Mouse (Mus musculus) retina, embryonic 14.5 days (tissue): ENCODE results near the gene Rem2.
A peak's percentile ranks its signal among the peaks of the same experiment; 100 is the strongest.

Experiments used
- DNase-seq: peaks from one replicate; pipeline ENCODE4 v3.0.0-alpha.2; 2015; ENCODE audit warnings: low spot score

Gene Rem2

DNA sequence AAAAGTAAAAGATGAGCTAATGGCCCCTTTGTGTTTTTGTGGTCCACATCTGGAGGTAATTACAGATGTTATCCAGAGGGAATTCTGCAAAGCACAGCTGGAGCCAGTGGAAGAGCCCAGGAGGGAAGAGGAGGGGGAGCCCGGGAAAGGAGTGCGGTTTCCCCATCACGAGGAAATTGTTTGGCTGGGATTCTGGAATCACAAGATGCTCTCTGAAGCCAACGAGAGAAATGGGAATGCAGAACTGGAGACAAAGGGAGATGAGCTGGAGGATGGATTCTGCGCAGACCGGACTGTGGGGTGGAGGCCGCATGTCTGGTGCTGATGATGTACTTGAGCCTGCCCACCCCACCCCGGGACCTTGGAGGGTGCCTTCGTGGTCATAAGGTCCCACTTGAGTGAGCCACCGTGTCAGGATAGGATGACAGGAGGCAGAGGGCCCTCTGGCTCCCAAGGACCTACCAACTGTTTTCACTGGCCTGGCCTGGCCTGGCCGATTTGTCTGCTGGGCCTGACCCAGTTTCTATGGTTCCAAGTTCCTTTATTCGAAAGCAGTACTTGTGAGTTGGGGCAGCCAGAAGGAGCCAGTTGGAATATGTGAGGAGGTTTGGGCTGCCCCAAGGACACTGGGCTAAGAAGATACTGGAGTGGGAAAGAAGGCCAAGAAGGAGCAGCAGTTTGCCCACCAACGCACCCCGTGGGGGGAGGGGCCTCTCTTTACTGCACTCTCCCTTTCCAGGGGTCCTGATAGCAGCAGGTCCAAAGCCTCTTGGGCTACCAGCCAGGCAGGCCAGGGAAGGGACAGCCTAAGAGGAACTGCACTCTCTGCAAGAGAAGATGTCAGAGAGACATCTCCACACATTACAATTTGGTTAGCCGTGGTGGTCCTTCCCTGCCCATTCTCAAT lies 31.9 kb upstream of the Rem2 start:
- no peak for DNase-seq

DNA sequence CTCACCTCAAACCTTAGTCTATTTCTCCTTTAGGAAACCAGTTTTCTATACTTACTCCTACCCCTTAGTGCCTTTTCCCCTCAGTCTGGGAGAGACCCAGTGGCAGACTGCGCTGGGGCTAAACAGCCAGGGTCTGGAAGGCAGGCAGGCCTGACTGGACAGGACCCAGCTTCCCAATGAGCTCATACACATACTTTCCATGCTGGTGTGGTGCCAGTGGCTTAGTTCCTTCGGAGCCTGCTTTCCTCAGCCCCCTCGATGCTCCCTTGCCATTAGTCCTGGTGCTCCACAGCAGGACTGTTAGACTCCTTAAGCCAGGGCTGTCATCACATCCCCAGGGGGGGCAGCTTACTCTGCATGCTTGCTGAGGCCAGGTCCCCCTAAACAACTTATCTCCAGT lies 30.4 kb upstream of the Rem2 start:
- DNase-seq: no peak

DNA sequence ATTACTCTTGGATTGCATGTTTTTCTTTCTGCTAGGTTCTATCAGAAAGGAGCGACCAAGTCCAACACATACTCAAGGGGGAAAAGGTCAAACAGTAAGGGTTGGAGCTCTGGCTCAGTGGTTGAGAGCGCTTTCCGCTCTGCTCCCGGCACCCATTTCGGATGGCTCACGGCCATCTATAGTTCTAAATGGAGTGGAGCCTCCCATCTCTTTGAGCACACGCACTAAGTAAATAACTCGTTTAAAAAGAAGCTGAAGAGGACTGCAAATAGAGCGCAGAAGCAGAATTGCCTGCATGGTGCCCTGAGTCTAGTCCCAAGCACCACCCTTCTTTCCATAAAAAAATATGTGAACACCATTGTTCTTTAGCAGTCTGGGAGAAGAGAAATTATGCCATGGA lies 22.3 kb upstream of the Rem2 start:
- DNase-seq: no peak

DNA sequence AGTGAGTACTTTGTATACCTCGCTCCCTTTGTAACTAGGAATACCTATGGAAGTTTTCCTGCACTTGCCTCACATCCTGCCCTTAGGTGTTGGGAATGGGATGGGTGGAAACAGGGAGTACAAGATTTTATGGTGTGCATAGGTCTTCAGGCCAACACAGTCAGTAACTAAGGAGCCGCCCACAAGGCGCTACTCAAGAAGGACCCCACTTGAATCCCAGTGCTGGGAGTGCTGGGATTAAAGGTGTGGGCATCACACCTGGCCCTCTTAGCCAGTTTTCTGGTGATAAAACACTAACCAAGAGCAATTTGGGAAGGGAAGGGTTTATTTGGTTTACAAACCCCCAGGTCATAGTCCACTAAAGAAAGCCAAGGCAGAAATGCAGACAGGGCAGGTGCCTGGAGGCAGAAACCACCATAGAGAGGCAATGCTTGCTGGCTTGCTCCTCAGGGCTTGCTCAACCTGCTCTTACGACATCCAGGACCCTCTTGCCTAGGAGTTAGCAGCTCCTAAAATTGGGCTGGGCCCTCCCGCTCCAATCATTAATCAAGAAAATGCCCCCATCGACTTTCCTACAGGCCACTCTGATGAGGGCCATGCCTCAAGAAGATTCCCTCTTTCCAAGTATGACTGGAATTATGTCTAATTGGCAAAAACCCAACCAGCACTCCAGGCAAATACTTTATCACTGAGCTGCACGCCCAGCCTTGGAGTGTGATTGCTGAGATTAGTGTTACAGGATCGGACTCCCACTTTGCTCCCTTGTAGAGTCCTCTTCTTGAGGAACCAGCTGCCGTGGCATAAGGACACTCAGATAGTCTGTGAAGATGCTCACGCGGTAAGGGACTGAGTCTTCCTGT lies 21.0 kb upstream of the Rem2 start:
- DNase-seq: no peak

DNA sequence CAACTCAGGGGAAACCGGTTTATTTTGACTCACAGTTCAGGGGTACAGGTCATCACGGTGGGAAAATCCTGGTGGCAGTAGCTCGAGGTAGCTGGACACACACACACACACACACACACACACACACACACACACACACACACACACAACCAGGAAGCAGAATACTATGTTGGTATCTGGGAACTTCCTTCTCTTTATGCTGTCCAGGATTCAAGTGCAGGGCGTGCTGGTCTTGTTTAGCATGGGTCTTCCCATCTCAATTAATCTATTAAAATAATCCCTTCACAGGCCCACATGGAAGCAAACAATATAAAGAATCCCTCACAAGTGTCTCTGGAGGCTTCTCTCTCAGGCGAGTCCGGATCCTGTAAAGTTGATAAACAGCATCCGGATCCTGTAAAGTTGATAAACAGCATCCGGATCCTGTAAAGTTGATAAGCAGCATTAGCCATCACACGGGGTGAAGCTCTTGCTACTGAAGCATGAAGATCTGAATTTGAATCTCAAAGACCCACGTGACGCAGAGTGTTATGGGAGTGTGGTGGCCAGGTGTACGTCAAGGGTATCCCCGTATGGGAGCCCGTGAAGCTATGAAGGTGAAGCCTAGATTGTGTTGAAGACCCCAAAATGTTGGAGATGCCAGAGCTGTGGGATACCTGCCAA lies 17.9 kb upstream of the Rem2 start:
- no peak for DNase-seq

DNA sequence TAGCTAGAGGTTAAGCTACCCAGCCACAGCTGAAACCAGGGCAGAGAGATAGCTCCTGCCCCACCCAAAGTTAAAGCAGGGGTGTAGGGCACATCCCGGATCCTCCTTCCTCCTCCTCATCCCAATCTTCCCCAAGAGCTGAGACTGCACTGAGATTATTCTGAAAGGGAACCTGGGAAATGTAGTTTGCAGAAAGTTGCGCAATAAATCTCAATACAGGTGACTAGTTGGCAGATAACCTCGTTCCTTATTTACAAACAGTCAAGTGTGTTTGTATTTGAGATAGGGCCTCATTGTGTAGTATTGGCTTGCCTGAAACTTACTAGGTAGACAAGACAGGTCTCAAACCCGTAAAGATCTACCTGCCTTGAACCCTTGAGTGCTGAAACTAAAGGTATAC lies 13.8 kb upstream of the Rem2 start:
- no peak for DNase-seq

DNA sequence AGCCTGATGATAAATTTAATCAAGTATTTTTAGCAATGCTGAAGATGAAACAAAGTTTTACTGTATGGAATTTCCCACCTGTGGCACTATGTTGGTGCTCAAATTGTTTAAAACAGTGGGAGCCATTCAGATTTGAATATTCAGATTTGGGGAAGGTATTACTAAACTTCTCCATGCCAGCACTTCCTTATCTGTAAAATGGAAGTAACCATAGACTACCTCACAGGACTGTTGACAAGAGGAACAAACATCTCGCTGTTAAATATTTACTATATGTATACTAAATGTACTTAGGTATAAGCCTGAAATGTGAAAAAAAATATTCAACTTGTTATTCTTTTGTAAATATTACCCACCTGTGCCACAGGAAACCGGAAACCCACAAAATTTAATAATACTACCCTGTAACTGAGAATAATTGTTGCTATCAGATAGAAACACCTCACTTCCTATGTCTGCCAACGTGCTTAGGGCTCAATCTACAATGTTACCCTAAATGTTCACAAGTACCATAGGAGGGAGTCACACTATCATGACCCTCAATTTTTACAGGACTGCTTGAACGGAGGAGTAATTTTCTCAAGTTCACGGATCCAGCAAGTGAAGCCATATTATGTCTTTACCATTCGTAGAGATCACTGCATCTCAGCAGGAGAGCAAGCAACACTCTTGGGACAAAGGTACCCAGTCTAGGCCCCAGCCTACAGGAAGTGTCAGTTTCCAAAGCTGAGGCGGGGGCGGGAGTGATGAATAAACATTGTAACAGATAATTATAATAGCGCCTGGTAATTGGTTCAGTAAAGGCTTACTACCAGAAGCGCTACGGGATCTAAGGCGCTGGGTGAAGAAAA lies 12.6 kb upstream of the Rem2 start:
- no peak for DNase-seq

DNA sequence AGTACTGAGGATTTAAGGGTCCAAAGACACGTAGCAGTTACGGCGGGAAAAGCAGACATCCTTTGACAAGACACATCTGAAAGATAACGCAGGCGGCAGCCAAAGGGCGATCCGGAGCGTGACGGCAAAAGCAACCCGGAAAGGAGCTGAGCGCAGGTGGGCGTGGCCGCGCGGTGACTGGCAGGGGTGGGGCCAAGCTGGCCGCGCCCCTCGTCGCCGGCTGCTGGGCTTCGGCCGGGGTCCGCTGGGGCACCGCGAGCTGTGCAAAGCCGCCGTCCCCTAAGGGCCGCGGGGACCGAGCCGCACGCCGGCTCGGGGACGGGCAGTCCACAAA lies 12.0 kb upstream of the Rem2 start, which contains the start of gene Lrp10:
Gene Lrp10, plus strand, starts transcription at position 179 of the 334 bp plus-strand sequence.
- DNase-seq: peak; percentile 92

DNA sequence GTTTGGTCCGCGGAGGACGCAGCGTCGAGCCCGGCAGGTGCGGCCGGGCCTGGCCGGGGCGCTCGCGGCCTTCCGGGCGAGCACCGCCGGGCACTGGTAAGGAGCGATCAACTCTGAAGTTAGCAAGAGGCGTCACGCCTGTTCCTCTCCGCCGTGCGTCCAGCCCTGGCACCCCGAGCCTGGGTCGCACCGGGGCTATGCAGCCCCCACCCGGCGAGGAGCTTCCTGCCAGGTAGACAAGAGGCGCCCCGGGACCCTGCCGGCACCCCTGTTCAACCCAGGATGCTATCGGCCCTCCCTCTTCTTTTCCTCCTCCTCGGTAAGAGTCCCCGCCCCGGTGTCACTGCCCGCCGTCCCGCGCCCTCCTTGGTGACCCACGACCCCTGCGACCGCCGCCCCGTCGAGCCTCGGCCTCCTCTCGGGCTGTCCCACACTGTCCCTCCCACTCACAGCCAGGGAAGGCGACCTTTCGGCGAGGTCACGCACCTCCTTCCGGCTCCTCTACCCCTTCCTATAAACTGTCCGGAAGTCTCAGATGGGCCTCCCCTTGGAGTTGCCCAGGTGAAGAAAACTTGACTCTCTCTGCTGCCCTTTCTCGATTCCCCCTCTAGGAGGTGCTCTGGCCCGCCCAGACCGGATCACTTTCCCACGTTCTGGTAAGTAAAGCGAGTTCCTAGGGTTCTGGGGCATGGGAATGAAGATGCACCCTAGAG lies 11.5 kb upstream of the Rem2 start:
- peak; percentile 82 for DNase-seq

DNA sequence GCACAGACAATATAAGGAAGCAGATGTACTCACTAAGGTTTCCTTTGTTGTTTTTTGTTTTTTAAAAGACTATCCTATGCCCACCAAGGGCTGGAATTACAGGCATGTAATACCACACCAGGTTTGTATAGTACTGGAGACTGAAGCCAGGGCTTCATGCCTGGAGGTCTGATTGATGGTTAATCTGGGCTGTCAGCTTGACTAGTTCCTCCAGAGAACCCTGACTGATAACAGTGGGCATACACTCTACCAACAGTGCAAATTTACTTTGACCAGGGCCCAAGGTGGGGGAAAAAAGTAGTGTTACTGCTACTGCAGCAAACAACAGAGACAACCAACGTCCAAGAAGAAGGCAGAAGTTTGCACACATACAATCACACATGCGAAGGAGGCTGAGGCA lies 4.4 kb upstream of the Rem2 start:
- DNase-seq: no peak

DNA sequence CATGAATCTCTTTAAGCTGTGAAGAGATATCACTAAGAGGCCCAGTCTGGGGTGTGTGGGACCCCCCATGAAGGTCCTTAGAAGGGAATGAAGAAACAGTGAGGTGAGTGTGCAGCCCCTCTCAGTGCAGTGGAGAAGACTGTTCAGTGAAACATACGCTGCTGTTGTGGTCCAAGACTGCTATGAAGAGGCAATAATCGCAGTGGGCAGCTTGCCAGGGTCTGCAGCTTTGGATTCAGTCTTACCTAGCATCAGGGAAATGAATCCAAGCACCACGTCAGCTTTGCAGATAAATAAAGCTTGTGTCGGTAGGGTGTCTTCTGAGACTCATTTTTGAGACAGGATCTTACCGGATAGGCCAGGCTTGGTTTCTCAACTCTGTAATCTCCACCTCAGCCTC lies 3.2 kb upstream of the Rem2 start:
- no peak for DNase-seq

DNA sequence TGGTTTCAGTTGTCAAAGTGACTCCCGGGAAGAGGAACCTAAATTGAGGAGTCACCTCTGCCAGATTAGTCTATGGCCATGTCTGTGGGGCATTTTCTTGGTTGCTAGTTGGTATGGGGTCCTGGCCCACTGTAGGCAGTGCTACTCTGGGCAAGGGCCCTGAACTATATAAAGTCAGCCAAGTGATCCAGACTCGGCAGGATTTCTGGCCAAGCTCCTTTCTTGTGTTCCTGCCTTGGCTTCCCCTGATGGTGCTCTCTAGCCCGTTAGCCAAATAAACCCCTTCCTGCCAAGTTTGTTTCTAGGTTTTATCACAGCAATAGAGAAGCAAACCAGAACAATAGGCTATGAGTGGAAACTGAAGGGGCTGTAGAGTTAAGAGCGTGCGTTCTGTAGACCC lies 1.2 kb upstream of the Rem2 start:
- DNase-seq: no peak

DNA sequence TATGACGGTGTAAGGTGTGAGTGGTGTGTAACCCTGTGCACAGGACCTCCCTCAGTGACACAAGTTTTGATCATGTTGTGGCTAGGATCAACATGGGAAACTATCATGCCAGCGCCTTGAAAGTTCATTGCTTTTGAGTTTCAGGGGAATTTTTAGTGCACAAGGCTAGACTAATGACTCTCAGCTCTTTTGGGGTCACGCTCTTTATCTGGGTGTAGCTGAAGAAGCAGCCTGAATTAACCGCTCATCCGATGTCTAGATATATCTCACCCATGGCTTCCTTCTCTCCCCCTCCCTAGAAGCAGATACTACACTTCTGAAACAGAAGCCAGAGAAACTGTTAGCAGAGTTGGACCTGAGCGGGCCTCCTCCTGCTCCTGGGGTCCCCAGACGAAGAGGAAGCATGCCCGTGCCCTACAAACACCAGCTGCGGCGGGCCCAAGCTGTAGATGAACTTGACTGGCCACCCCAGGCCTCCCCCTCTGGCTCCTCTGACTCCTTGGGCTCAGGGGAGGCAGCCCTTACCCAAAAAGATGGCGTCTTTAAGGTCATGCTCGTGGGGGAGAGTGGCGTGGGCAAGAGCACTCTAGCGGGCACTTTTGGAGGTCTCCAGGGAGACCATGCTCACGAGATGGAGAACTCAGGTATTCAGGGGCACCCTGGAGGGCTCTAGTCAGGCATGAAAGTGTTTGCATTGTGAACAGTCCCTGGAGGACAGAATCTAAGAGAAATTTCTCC lies 1.4 kb downstream of the Rem2 start:
- DNase-seq: no peak

DNA sequence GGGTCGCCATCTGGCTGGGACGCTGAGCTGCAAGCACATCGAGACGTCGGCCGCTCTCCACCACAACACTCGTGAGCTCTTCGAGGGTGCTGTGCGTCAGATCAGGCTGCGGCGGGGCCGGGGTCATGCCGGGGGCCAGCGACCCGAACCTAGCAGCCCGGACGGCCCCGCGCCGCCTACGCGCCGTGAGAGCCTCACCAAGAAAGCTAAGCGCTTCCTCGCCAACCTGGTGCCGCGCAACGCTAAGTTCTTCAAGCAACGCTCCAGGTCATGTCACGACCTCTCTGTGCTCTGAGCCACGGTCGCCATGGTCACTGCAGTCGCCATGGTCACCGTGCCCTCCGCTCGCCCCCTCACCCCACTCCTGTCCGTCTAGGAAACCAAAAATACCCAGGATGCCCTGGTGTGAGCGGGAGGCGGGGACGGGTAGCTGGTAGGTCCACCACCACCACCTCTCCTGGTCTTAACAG lies 3.6 kb downstream of the Rem2 start:
- DNase-seq: peak; percentile 79

DNA sequence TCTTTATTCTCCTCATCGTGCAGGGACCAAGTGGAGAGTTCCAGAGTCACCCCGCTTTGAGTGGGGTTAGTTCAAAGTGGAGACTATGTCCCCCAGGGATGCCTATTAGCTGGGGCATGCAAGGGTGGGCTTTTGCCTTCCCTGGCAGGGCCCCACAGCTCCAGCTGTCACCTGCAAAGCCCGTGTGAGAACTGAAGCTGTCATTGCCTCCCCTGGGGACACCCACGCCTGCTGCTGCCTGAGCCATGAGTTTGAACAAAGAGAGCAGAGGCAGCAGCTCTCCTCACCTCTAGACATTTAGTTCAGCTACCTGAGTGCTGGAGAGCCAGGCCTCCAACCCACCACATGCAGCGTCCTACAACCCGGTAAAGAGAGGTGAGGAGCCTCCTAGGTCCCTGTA lies 4.8 kb downstream of the Rem2 start:
- DNase-seq: peak; percentile 45

DNA sequence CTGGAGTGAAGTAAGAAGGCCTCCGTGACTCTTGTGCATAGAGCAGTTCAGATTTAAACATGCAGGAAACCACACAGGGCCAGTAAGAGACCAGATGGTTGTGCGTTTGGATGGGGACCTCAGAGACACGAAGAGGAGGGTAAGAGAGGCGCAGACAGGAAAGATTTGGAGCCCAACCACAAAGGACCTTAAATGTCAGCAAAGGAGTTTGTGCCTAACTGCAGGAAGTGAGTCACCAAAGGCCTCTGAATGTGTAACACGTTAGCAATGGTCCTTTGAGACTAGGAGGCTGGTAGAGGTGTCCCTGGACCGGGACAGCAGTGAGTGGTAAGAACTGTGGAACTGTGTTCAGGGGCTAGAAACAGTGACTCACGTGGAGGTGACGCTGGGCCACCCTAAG lies 5.5 kb downstream of the Rem2 start:
- DNase-seq: no peak

DNA sequence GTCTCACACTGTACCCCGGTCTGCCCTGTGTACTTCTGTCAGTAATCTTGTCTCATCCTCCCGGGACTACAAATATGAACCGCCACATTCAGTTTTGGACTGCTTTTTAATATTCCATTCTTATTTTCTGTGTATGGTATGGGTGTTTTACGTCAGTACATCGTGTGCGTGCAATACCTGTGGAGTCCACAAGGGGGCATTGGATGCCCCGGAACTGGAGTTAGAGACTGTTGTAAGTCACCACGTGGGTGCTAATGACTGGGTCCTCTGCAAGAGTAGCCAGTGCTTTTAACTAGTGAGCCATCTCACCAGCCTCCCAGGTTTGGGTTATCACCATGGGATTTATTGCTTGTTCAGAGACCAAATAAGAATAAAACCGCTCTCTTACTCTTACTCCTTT lies 6.6 kb downstream of the Rem2 start:
- peak; percentile 69 for DNase-seq

DNA sequence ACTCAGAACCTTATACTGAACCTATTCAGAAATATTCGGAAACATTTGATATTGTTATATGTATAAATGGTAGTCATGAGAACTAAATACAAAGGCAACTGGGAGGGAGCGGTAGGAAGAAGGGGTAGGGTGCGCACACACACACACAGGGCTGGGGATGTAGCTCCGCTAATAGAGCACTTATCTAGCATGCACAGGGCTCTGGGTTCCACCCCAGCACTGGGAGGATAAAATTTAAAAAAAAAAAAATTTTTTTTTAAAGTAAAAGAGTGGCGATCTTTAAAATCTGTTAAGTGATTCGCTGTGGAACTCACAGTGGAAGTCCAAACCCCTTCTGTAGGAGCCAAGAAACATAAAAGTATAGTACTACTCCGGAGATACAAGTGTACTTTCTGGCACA lies 10.0 kb downstream of the Rem2 start:
- no peak for DNase-seq

DNA sequence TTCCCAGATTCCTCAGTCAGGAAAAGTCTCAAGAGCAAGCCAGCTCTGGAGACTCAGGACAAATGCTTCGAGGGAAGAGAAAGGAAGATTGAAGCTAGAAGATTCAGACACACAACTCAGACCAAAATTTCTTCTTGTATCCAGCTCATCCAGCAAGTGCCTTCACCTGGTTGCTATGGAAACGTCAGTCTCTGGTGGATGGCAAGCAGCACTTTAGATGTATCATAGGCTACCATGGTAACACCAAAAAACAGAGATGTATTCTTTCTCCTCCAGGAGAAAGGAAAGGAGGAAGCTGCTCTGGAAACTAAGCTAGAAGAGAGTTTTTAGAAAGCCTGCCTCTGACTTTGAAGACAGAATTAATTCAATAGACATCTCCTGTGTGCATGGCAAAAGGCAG lies 11.8 kb downstream of the Rem2 start:
- no peak for DNase-seq

DNA sequence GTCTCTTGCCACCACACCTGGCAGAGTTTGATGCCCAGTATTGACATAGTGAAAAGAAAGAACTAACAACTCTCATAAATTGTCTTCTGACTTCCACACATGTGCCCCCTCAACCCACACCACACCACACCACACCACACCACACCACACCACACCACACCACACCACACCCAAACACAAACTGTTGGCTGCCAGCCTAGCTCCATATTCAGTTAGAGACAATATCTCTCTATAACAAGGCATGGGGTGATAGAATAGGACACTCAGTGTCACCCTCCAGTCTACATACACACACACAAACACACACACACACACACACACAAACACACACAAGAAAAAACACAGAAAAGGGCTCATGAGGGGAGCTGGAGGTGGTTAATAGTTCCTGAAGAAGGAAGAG lies 12.4 kb downstream of the Rem2 start:
- DNase-seq: no peak
